Mouse (Mus musculus): Measurements from ENCODE around the gene Chd3. TPM values are rescaled to one million over a fixed set of nuclear protein-coding genes. Genes with fewer than 3 reads are reported as not detected.

Chd3 gene
- total RNA-seq, 4 experiments from 2014 or later, result 4.2 to 9.0 (median 5.5) TPM

DNA sequence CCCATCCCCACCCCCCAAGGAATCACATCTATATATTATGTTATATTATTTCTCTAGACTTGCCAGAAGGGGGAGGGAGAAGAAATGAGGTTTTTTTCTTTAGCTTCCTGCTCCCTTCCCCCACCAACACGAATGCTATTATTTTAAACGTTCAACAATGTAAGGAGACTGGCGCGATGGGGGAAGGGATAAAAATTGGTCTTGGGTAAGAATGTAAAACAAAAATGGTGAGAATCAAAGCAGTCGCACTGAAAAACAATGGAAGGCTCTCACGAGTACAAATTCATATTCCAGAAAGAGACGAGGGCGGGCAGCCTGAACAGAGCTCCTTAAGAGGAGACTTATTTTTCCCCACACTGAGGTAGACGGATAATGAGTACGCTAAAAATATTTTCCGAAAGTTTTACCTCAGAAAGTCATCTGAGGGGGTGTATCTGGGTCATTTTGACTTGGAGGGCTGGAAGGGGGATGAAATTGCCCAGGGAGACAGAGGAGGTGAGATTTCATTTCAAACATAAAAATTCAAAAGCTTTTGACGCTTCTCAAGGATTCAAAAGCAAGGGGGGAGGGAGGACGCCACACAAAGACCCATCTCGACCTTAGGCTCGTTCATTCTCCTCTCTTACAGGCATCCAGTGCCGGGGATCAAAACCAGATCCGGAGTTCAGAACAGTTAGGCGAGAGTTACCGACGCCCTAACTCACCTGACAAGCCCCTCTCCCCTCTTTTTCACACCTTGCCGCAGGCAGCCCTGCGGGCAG is 2.2 kb downstream of the Chd3 start:
- no peak for DNase-seq (ENCODE audit: low spot score in 2 of 2)

DNA sequence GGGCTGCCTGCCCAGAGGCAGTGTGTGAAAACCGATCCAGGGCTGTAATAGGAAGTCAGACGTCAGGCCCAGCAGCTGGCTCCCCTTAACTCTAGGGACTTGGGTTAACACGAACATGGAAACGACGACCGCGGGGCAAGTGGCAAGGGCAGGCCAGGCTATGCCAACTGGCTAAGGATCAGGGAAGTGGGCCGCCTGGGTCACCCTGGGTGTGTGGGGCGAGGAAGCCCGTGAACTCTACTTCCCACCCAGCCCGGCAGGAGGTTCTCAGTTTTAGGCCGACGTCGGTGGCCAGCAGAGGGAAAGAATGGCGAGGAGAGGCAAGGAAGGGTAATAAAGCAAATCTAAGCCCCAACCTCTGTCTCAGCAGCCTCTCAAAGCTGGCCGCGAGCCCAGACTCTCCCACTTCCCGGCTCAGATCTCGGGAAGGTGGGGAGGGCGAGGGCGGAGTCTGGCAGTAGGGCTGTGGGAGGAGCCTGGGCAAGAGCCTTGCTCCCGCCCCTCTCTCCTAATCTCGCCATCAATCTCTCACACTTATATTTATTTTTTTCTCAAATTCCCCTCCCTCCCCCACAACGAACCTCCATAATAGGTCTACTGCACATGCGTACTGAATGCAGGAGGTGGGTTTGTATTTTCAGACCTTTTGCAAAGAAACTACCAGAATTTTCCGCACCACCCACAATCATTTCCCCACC is 2.9 kb downstream of the Chd3 start:
- peak; percentile 83 to 92 for DNase-seq (ENCODE audit: low spot score in 2 of 2)

GRCm38 (mm10) chr11:69365722-69366121 is 3.5 kb downstream of the Chd3 start:
- DNase-seq (ENCODE audit: low spot score in 2 of 2), result peak in 1 of 2 experiments; percentile 32

DNA sequence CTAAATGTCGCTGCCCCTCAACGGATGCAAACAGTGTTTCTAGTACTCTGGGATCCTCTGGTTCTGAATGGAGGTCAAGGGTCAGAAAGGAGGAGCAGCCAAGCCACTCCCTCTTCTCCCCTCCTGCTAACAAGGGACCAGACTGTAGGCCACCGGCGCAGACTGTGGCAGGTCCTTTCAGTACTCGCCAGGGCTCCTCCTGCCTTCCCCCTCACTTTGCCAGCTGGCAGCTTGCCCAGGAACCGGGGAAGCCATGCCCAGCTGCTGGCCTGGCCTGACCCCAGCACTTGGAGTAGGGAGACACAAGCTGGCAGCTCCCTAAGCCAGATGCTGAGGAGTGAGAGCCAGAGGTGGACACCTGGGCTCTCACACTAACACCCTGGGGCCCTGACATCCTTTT is 4.3 kb downstream of the Chd3 start:
- DNase-seq (ENCODE audit: low spot score in 2 of 2), result peak; percentile 92 to 95

GRCm38 (mm10) chr11:69364376-69364775 is 4.8 kb downstream of the Chd3 start:
- DNase-seq (ENCODE audit: low spot score in 2 of 2), result no peak

DNA sequence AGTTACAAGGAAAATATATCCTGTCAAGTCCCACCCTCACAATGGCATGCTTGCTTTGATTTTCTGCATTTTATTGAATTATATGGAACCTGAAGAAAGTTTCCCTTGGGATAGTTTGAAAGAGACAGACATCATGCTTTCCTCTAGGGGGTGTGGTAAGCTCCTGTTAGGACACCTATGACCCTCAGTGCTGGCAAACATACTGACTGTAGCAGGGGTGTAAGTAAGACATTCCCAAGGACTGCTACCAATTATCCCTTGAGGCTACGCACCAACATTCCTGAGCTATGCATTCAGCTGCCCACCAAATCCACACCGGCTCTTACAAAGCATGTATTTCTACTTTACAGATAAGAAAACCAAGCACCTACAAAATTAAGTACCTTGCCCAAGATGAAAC is 6.7 kb downstream of the Chd3 start:
- DNase-seq (ENCODE audit: low spot score in 2 of 2), result no peak

- no peak for DNase-seq (ENCODE audit: low spot score in 2 of 2)
These were observed 7.2 kb downstream of the Chd3 start for GRCm38 (mm10) chr11:69362021-69362420.

GRCm38 (mm10) chr11:69357690-69358089 is 11.5 kb downstream of the Chd3 start:
- DNase-seq (ENCODE audit: low spot score in 2 of 2), result peak; percentile 47 to 54

GRCm38 (mm10) chr11:69356544-69356943 is 12.7 kb downstream of the Chd3 start:
- no peak for DNase-seq (ENCODE audit: low spot score in 2 of 2)

DNA sequence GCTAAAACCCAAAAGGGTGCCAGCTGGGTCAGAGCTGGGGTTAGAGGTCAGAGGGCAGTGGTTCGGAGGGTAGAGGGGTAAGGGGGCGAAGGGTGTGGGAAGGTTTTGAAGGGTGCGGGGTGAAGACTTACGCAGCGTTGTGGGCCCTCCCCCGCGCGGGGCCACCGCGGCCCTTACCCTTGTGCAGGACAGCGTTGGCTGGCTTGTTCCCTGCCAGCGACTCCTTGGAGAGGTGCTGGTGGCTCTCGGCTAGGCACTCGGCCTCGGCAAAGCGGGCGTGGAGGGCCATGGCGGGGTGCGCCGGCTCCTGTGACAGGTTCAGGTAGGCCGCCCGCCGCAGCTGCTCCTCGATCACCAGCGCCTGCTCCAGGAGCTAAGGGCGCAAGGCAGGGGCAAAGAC is 22.8 kb downstream of the Chd3 start:
- no peak for DNase-seq (ENCODE audit: low spot score in 2 of 2)

DNA sequence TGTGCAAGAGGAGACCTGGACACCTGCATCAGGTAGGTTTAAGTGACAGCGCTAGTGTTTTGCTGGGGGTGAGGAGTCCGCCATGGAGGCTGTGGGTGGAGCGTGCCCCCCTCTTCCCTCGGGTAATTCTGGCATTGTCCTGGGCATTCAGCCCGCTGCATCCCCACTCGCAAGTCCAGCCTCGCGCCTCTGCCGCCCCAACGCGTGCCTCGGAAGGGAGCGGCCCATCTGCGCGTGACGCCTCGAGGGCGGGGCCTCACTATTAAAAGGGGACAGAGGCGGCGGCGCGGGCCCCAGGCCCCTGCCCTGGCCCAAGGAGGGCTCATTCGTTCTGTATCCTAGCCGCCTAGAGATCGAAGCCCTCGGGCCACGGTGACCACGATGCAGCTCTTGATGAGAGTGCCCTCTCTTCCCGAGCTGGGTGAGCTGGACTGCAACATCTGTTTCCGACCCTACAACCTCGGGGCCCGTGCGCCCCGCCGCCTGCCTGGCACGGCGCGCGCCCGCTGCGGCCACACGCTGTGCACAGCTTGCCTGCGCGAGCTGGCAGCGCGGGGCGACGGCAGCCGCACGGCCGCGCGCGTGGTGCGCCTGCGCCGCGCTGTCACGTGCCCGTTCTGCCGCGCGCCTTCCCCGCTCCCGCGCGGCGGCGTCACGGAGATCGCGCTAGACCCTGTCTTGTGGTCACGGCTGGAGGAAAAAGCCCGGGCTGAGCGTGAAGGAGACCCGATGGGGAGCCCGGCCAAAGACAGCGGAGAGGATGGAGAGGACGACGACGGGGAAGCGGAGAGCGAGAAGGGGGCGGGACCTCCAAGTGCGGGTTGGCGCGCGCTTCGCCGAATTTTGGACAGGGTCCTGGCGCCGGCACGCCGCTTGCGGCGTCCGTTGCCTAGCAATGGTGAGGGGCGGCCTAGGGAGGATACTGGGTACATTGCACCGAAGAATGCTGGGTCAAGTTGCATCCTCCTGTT is 28.8 kb downstream of the Chd3 start, which contains the start of gene Rnf227:
Gene Rnf227, plus strand, starts transcription at position 301 of the 971 bp plus-strand sequence.
- peak in 1 of 2 experiments; percentile 27 for DNase-seq (ENCODE audit: low spot score in 2 of 2)

GRCm38 (mm10) chr11:69334796-69335195 is 34.4 kb downstream of the Chd3 start:
- DNase-seq (ENCODE audit: low spot score in 2 of 2), result no peak

DNA sequence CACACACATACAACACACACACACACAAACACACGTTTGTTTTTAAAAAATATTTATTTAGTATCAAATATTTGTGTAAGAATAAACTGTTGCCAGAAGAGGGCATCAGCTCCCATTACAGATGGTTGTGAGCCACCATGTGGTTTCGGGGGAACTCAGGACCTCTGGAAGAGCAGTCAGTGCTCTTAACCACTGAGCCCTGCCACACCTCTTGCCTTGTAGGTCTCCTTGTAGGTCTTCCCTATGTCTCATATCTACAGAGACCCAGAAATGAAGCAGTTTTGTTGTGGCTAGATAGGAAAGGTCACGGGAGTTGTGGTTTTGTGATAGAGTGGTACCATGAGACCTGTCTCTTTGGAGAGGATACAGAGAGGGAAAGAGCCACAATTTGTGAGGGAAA is 35.3 kb downstream of the Chd3 start:
- no peak for DNase-seq (ENCODE audit: low spot score in 2 of 2)

DNA sequence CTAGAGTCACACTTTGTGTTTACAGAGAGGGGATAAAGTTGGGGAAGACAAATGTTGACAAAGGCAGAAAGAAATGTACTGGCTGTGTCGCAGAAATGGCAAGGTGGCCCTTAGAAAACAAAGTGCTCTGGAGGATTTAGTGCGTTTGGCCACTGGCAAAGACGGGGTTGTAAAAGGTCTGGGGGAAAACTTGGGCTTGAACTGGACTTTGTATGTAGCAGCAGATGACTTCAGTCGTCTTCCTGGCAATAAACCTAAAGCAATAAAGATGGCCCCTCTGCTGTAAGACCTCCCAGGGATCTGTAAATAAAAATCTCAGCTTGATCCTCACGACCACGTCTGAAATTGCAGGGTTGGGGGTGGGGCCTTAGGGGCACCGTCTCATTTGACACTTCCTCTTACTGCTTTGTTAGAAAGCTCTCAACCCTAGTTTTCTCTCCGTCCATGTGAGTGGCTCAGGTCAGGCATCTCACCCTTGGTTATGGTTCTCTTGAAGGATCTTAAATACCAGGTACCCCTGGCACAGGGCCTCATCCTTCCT is 36.4 kb downstream of the Chd3 start:
- no peak for DNase-seq (ENCODE audit: low spot score in 2 of 2)

GRCm38 (mm10) chr11:69331929-69332405 is 37.2 kb downstream of the Chd3 start:
- peak in 1 of 2 experiments; percentile 33 for DNase-seq (ENCODE audit: low spot score in 2 of 2)

DNA sequence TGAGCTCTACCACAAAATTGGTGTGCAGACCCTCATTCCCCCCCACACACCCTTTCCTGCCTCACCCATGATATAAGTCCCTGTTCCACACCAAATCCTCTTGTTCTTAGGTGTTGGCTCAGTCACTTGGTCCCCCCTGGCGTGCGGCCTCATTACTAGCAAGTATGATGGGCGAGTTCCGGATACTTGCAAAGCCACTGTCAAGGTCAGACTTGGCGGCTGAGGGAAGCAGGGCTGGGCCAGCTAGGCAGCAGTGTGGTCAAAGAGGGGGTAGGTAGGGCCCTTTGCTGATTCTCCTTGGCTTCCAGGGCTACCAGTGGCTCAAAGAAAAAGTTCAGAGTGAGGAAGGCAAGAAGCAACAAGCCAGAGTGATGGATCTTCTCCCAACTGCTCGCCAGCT is 38.1 kb downstream of the Chd3 start:
- no peak for DNase-seq (ENCODE audit: low spot score in 2 of 2)

DNA sequence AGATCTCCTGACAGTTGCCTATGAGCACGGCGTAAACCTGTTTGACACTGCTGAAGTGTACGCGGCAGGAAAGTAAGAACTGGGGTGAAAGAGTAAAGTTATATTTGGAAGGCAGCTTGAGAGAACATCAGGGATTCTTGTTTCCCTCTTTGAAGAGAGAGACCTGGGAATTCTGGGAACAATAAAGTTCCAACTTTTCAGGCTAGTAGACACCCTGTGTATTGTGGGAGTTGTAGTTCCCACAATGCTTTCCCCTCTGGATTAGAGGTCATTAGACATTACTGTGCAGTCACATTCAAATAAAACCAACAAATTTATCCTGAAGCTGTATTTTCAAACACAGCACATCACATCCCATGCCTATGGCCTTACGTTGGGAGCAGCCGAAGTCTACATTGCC is 40.7 kb downstream of the Chd3 start:
- no peak for DNase-seq (ENCODE audit: low spot score in 2 of 2)

- DNase-seq (ENCODE audit: low spot score in 2 of 2), result no peak
These were observed 41.6 kb downstream of the Chd3 start for GRCm38 (mm10) chr11:69327648-69328047.

DNA sequence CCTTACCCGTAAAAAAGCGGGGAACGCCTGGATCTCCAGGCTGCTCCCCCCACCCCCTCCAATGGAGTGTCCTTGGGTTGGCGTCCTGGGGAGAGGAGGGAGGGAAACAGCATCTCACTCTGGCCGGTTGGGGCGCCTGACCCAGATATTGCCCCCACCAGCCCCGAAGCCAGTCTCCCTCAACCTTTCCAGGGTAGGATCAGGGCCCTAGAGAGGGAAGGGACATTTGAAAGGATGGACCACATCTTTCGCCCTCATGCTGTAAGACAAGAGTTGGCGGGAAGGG is 42.1 kb downstream of the Chd3 start:
- no peak for DNase-seq (ENCODE audit: low spot score in 2 of 2)

DNA sequence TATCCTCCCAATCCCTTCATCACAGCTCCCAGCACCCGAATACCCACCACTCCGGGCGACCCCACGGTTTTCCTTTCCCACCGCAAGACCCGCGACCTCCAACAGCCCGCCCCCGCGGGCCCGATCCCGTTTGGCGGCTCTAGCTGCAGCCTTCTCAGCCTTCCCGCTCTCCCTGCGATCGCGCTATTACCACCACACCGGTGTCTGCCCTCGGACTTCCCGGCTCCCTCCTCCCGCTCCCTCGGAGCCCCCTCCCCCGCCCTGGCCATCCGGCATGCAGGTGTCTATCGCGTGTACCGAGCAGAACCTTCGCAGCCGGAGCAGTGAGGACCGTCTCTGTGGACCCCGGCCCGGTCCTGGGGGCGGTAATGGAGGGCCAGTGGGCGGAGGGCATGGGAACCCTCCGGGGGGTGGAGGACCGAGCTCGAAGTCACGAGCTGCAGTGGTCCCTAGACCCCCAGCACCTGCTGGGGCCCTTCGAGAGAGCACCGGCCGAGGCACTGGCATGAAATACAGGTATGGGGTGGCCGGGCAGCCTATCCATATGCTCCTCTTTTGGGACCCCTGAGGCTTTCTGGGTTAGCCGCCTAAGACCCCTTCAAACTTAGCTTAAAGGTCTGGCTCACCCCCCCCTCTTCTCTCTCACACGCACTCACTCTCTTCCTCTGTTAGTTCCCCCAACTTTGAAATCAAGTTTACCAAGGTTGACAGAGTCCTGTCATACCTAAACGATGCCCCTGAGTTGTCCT is 42.6 kb downstream of the Chd3 start:
- DNase-seq (ENCODE audit: low spot score in 2 of 2), result no peak

Measured in gastrocnemius, adult 8-10 months (tissue).